Mouse (Mus musculus): Measurements from ENCODE around the gene Tmprss9. TPM values are rescaled to one million over a fixed set of nuclear protein-coding genes. Genes with fewer than 3 reads are reported as not detected.

The Tmprss9 gene
- total RNA-seq, 2 experiments from 2014 or later = not detected

GRCm38 (mm10) chr10:80887181-80887580 is 15.5 kb downstream of the Tmprss9 start:
- DNase-seq = peak; percentile 90 to 91

GRCm38 (mm10) chr10:80895100-80895499 is 23.5 kb downstream of the Tmprss9 start:
- DNase-seq = no peak

GRCm38 (mm10) chr10:80895697-80896096 is 24.0 kb downstream of the Tmprss9 start:
- no peak for DNase-seq

GRCm38 (mm10) chr10:80896581-80897485 is 25.2 kb downstream of the Tmprss9 start:
- DNase-seq = no peak

- peak; percentile 40 to 44 for DNase-seq
Measured at GRCm38 (mm10) chr10:80897861-80898510, 26.3 kb downstream of the Tmprss9 start.

- no peak for DNase-seq
Measured at GRCm38 (mm10) chr10:80899074-80899473, 27.4 kb downstream of the Tmprss9 start.

GRCm38 (mm10) chr10:80899591-80900317 is 28.1 kb downstream of the Tmprss9 start:
- DNase-seq = no peak

- DNase-seq = peak; percentile 97 to 98
Measured at GRCm38 (mm10) chr10:80900318-80901247, 28.9 kb downstream of the Tmprss9 start, which contains the start of gene Timm13. Gene Timm13, minus strand, starts transcription at chr10:80900969.

- DNase-seq = no peak
Measured at GRCm38 (mm10) chr10:80901409-80902272, 30.0 kb downstream of the Tmprss9 start.

GRCm38 (mm10) chr10:80902273-80902940 is 30.8 kb downstream of the Tmprss9 start:
- DNase-seq = no peak

GRCm38 (mm10) chr10:80903282-80903681 is 31.6 kb downstream of the Tmprss9 start:
- no peak for DNase-seq

GRCm38 (mm10) chr10:80904004-80904693 is 32.5 kb downstream of the Tmprss9 start:
- DNase-seq = peak in 1 of 2 experiments; percentile 58

GRCm38 (mm10) chr10:80904709-80905108 is 33.1 kb downstream of the Tmprss9 start:
- no peak for DNase-seq

GRCm38 (mm10) chr10:80909375-80910162 is 37.9 kb downstream of the Tmprss9 start:
- no peak for DNase-seq

- DNase-seq = no peak
Measured at GRCm38 (mm10) chr10:80911354-80911753, 39.7 kb downstream of the Tmprss9 start.

- no peak for DNase-seq
Measured at GRCm38 (mm10) chr10:80911891-80912290, 40.2 kb downstream of the Tmprss9 start.

GRCm38 (mm10) chr10:80913364-80914011 is 41.8 kb downstream of the Tmprss9 start:
- no peak for DNase-seq

GRCm38 (mm10) chr10:80914253-80914656 is 42.6 kb downstream of the Tmprss9 start:
- DNase-seq = no peak
